Mouse (Mus musculus) bone marrow, adult 2 months (tissue): ENCODE measurements around the gene Ppfia1. TPM values are rescaled to one million over a fixed set of nuclear protein-coding genes. Genes with fewer than 3 reads are reported as not detected.

Source experiments
- H3K27ac ChIP-seq: fragments of 200-500 bp; 2 replicates; pipeline ENCODE4 v1.5.1; 2012; ENCODE audit warnings: low read depth, mild to moderate bottlenecking, control low read depth, inconsistent platforms, low read length; ENCODE audit not compliant: control insufficient read depth, poor library complexity, insufficient read depth
- H3K4me1 ChIP-seq: fragments of 200-500 bp; 2 replicates; pipeline ENCODE4 v1.6.1; 2011; ENCODE audit warnings: low read length; ENCODE audit not compliant: control insufficient read depth, insufficient read depth
- H3K4me3 ChIP-seq: fragments of 200-500 bp; replicated peaks from 2 replicates; pipeline ENCODE3; 2011; ENCODE audit warnings: mild to moderate bottlenecking, low read depth, low read length, control low read depth; ENCODE audit not compliant: control insufficient read depth
- CTCF ChIP-seq: fragments of 200-500 bp; IDR thresholded peaks from 2 replicates; pipeline ENCODE4 v1.5.1; 2011; ENCODE audit warnings: low read length, control low read depth; ENCODE audit not compliant: control insufficient read depth, insufficient read depth
- POLR2A ChIP-seq: fragments of 200-500 bp; IDR thresholded peaks from 2 replicates; pipeline ENCODE4 v1.6.1; 2011; ENCODE audit warnings: low read depth, mild to moderate bottlenecking, control low read depth, low read length, borderline replicate concordance; ENCODE audit not compliant: control insufficient read depth
- WGBS: fragments of 180-500 bp; shearing (Covaris S2); methylation state at CpG from one replicate; pipeline ENCODE4 v1.1.7; 2018; 5-methylcytosine and 5-hydroxymethylcytosine counted together
- polyA plus RNA-seq: library from polyadenylated mRNA; stranded (reverse); fragments of >200 nt; gene quantifications from 2 replicates; pipeline ENCODE4 v1.2.4, GENCODE M21; 2011; ENCODE audit warnings: low replicate concordance; ENCODE audit not compliant: missing spikeins, insufficient read depth, insufficient read length

The Ppfia1 gene
- polyA plus RNA-seq, 1 experiment: 32.8 TPM

GRCm38 (mm10) chr7:144470545-144471059, 82.9 kb downstream of the Ppfia1 start, which contains the start of gene Cttn:
Gene Cttn (minus strand): TSS chr7:144471009.
- Histone ChIP-seq H3K4me3 (peak within 1 kb of the TSS; percentile 73), H3K4me1 (no peaks in the 10 kb centered on the region), H3K27ac (peak within 1 kb of the TSS; percentile 45)
- WGBS: 13% methylated on average over 30 of the region's 30 CpGs
- TF ChIP-seq CTCF: no peak
- TF ChIP-seq POLR2A: peak; percentile 46; the same call in 1 of the 2 replicates

GRCm38 (mm10) chr7:144469908-144470544, 83.5 kb downstream of the Ppfia1 start:
- peak overlapping the region; percentile 73 for H3K4me3 ChIP-seq
- no peak for TF ChIP-seq POLR2A
- no peak for TF ChIP-seq CTCF
- 27% methylated on average over 31 of the region's 31 CpGs for WGBS
- H3K4me1 ChIP-seq: no peaks in the 10 kb centered on the region
- peak overlapping the region; percentile 45 for H3K27ac ChIP-seq

GRCm38 (mm10) chr7:144469181-144469641, 84.3 kb downstream of the Ppfia1 start:
- Histone ChIP-seq H3K4me3 (no peak overlapping the region), H3K27ac (no peak overlapping the region), H3K4me1 (no peaks in the 10 kb centered on the region)
- no peak for TF ChIP-seq POLR2A
- TF ChIP-seq CTCF: no peak
- 52% methylated on average over 4 of the region's 4 CpGs for WGBS

GRCm38 (mm10) chr7:144468741-144469140, 84.8 kb downstream of the Ppfia1 start:
- no peak overlapping the region for H3K4me3 ChIP-seq
- TF ChIP-seq CTCF (no peak), POLR2A (no peak)
- H3K4me1 ChIP-seq: no peaks in the 10 kb centered on the region
- WGBS: 89% methylated on average over 5 of the region's 5 CpGs
- H3K27ac ChIP-seq: no peak overlapping the region

- Histone ChIP-seq H3K27ac (no peak overlapping the region), H3K4me3 (no peak overlapping the region), H3K4me1 (no peaks in the 10 kb centered on the region)
- WGBS: 79% methylated on average over 7 of the region's 7 CpGs
- no peak for TF ChIP-seq CTCF
- TF ChIP-seq POLR2A: no peak
These were observed 91.0 kb downstream of the Ppfia1 start for GRCm38 (mm10) chr7:144462577-144462976.

- TF ChIP-seq CTCF: no peak
- no peak for TF ChIP-seq POLR2A
- WGBS: 79% methylated on average over 6 of the region's 6 CpGs
- H3K4me3 ChIP-seq: no peak overlapping the region
- H3K27ac ChIP-seq: no peak overlapping the region
- no peaks in the 10 kb centered on the region for H3K4me1 ChIP-seq
These were observed 92.2 kb downstream of the Ppfia1 start for GRCm38 (mm10) chr7:144461246-144461902.

- 89% methylated on average over 1 of the region's 1 CpGs for WGBS
- Histone ChIP-seq H3K27ac (no peak overlapping the region), H3K4me3 (no peak overlapping the region), H3K4me1 (no peaks in the 10 kb centered on the region)
- TF ChIP-seq CTCF: no peak
- TF ChIP-seq POLR2A: no peak
These were observed 94.6 kb downstream of the Ppfia1 start for GRCm38 (mm10) chr7:144458881-144459280.

GRCm38 (mm10) chr7:144450661-144451060, 102.9 kb downstream of the Ppfia1 start:
- no peak for TF ChIP-seq CTCF
- TF ChIP-seq POLR2A: no peak

More at GRCm38 (mm10) chr7:144450661-144451060, 102.9 kb downstream of the Ppfia1 start:
- peaks cover 8% of the 10 kb centered on the region for H3K4me1 ChIP-seq
- no peak overlapping the region for H3K4me3 ChIP-seq
- no peak overlapping the region for H3K27ac ChIP-seq
- 76% methylated on average over 9 of the region's 9 CpGs for WGBS
